In the genomic region with DNA sequence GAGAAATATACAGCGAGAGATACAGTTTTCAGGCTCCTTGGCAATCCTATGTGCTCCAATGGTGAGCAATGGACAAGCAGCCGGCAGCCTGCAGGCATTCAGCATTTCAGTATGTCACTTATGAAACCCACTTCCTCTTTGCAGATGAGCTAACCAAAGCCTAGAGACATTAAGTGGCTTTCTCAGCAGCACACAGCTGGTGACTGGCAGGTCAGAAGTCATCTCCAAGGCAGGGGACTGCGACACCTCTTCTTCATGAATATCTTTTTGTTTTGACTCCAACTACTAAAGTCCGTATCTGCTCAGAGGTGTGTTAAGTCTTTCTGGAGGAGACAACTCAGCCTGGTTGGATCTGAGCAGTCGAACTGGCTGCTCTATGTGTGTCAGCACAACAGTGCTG, we compare ENCODE assay signal across 18 mouse cellular contexts.
"Had no signal": no experiment of that assay in that cellular context is flagged by ENCODE, and none has a peak within 500 bp of the region (broad histone marks: within the 10 kb centered on the region; RNA-seq: fewer than 3 reads in every experiment).

No protein-coding gene starts in this region.

- H3K9me3 ChIP-seq: liver, embryonic 15.5 days; lung, embryonic 15.5 days; midbrain, embryonic 12.5 days; midbrain, embryonic 15.5 days; neural tube, embryonic 12.5 days; stomach, embryonic 15.5 days had no signal

- ATAC-seq: liver, postnatal 0 days; midbrain, embryonic 15.5 days had no signal

- H3K4me2 ChIP-seq: liver, embryonic 11.5 days; liver, embryonic 13.5 days; liver, embryonic 15.5 days; lung, embryonic 15.5 days; midbrain, embryonic 12.5 days; midbrain, embryonic 15.5 days; neural tube, embryonic 12.5 days; stomach, embryonic 15.5 days had no signal

- H3K27me3 ChIP-seq: liver, embryonic 13.5 days; liver, embryonic 15.5 days; lung, embryonic 15.5 days; megakaryocyte, embryonic 14.5 days; midbrain, embryonic 12.5 days; midbrain, embryonic 15.5 days; neural tube, embryonic 12.5 days; stomach, embryonic 15.5 days had no signal

- DNase-seq: liver; liver, embryonic 13.5 days; liver, postnatal 0 days; lung, adult 2 months; lung, postnatal 10 days; right cerebral cortex, postnatal 14 days; thymus, postnatal 14 days; thymus, postnatal 36 days had no signal

- H3K36me3 ChIP-seq: liver, embryonic 13.5 days; liver, embryonic 15.5 days; lung, embryonic 15.5 days; midbrain, embryonic 12.5 days; midbrain, embryonic 15.5 days; neural tube, embryonic 12.5 days; stomach, embryonic 15.5 days had no signal

- H3K27ac ChIP-seq: liver, embryonic 13.5 days; liver, embryonic 15.5 days; lung, embryonic 15.5 days; macrophage; midbrain, embryonic 12.5 days; midbrain, embryonic 15.5 days; neural tube, embryonic 12.5 days; stomach, embryonic 15.5 days; stomach, postnatal 0 days had no signal

- H3K4me1 ChIP-seq: liver, embryonic 13.5 days; liver, embryonic 15.5 days; lung, embryonic 15.5 days; megakaryocyte, embryonic 14.5 days; midbrain, embryonic 15.5 days; stomach, embryonic 15.5 days had no signal

- H3K4me3 ChIP-seq: liver, embryonic 13.5 days; liver, embryonic 15.5 days; lung, embryonic 15.5 days; megakaryocyte, embryonic 14.5 days; midbrain, embryonic 12.5 days; midbrain, embryonic 15.5 days; neural tube, embryonic 12.5 days; stomach, embryonic 15.5 days had no signal

- H3K9ac ChIP-seq: liver, embryonic 13.5 days; liver, embryonic 15.5 days; liver, postnatal 0 days; lung, embryonic 15.5 days; midbrain, embryonic 12.5 days; midbrain, embryonic 15.5 days; neural tube, embryonic 12.5 days; stomach, embryonic 15.5 days had no signal
